Mouse (Mus musculus) ES-E14 (cell line): Measurements from ENCODE around the gene Sh3bgrl.

Source experiments
- MAFK ChIP-seq: IDR thresholded peaks from 2 replicates; pipeline ENCODE4 v1.6.1; 2014; ENCODE audit warnings: mild to moderate bottlenecking, low read depth, low read length, inconsistent platforms; ENCODE audit not compliant: insufficient read depth
- ZNF384 ChIP-seq: IDR thresholded peaks from 2 replicates; pipeline ENCODE4 v1.6.1; 2012; ENCODE audit warnings: low read depth, low read length, inconsistent platforms

GRCm38 (mm10) chrX:109047773-109048172 is 47.4 kb upstream of the Sh3bgrl start:
- TF ChIP-seq ZNF384 (no peak), MAFK (no peak)
